Mouse (Mus musculus): ENCODE measurements around the gene Drp2. TPM values are rescaled to one million over a fixed set of nuclear protein-coding genes. Genes with fewer than 3 reads are reported as not detected.

The Drp2 gene
- polyA plus RNA-seq (2016; fragmentation: Nextera tagmentation; extraction: Ambion mirVana): 11.1 and 11.5 TPM in 2 replicates

DNA sequence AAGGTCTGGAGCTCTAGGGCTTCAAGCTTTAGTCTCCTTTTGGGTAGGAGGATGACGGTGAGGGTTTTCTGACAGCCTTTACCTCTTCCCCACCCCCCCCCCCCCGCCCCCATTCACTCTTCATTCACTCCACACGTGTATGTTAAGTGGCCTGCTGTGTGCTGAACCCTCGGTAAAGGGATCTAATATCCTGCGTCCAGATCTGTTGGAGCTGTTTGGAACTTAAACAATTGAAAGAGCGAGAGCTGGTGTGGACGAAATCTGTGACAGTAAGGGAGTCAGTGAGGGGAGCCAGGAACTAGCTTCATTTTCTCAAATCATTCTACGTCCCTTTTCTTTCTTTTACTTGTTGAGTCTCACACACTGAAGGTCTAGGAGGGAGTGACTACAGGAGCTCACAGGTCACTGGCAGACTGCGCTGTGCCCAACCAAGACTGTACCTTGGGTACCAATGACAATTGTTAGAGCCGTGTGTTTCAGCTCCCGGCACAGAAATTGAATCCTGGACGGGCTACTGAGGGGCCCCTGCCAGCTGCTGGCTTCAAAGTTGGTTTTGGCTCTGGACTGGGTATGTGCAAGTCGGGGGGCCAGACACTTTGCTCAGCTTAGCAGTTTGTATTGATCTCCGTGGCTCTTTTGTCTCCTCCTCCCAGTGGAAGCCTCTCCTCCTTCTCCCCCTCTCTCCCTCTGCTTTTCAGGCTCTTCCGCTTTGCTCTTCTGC lies at the start of gene Drp2:
Gene Drp2 (plus strand): TSS at position 689 of the 721 bp plus-strand sequence.
- WGBS: 34% methylated on average over 15 of the region's 15 CpGs
- peak within 1 kb of the TSS; percentile 38 for H3K4me3 ChIP-seq (replicated peaks)
- H3K27ac ChIP-seq: peak within 1 kb of the TSS; percentile 54
- no peaks in the 10 kb centered on the region for H3K9me3 ChIP-seq
- peak within 1 kb of the TSS; percentile 53 for H3K4me2 ChIP-seq
- H3K36me3 ChIP-seq (replicated peaks): no peaks in the 10 kb centered on the region
- ATAC-seq (ENCODE audit: low FRiP score): peak; percentile 76
- no peaks in the 10 kb centered on the region; the same call in 1 of the 2 replicates for H3K4me1 ChIP-seq
- H3K9ac ChIP-seq: peak within 1 kb of the TSS; percentile 25
- H3K27me3 ChIP-seq: peaks cover 15% of the 10 kb centered on the region; the same call in 1 of the 2 replicates

DNA sequence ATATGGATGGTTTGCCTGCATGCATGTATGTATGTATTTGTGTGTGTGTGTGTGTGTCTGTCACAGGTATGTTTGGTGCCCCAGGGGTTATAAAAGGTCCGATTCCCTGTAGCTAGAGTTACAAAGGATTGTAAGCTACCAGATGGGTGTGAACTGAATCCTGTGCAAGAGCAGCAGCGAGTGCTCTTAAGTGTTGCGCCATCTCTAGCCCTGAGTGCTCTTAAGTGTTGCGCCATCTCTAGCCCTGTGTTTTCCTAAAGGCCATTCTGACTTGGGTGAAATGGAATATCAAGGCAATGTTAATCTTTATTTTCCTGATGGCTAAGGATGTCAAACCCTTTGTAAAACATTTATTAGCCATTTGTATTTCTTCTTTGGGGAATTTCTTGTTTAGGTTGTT lies 45.0 kb upstream of the Drp2 start:
- H3K27me3 ChIP-seq: no peaks in the 10 kb centered on the region
- H3K27ac ChIP-seq: no peak overlapping the region
- WGBS: 79% methylated on average over 4 of the region's 4 CpGs
- no peak overlapping the region for H3K4me3 ChIP-seq (replicated peaks)
- no peak overlapping the region for H3K4me2 ChIP-seq
- no peaks in the 10 kb centered on the region for H3K4me1 ChIP-seq
- H3K9me3 ChIP-seq: no peaks in the 10 kb centered on the region
- H3K36me3 ChIP-seq (replicated peaks): no peaks in the 10 kb centered on the region
- ATAC-seq (ENCODE audit: low FRiP score): no peak
- H3K9ac ChIP-seq: no peak overlapping the region

DNA sequence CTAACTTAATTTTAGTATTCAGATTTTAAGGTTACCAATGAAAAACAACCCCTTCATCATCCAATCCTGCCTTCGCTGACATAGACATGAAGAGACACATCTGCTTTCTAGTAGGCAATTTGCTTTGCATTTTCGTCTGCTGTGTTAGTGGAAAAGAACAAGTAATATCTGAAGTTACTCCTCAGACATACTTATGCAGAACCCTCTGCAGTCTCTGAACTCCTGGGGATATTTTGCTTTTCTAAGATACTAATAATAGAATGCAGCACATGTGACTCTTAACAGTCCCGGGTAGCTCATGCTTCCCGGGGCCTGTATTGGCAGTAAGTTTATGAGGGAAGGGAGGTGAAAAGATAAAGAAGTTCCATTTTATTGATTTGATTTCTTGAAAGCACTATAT lies 42.2 kb upstream of the Drp2 start:
- no peak overlapping the region for H3K4me3 ChIP-seq (replicated peaks)
- 93% methylated on average over 4 of the region's 4 CpGs for WGBS

DNA sequence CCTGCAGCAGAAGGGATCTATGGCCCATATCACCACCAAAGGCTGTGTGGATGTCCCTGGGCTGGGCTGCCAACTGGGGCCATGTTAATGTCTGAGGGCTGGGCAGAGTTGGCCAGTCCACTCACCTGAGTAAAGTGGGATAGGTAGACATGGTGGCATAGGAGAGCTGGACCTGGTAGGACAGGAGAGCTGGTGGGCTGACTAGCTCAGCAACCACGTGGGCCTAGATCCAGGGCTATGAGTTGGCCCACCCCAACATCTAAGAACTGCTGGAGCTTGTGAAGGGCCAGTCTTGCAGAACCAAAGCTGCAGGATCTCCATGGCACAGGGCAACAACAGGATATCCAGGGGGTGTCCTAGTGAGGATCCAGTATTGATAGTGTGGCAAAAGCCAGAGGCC lies 38.9 kb upstream of the Drp2 start:
- Histone ChIP-seq H3K9ac (no peak overlapping the region), H3K4me3 (replicated peaks) (no peak overlapping the region), H3K27me3 (no peaks in the 10 kb centered on the region), H3K27ac (no peak overlapping the region), H3K9me3 (no peaks in the 10 kb centered on the region), H3K4me2 (no peak overlapping the region), H3K36me3 (replicated peaks) (no peaks in the 10 kb centered on the region), H3K4me1 (no peaks in the 10 kb centered on the region)
- WGBS: 82% methylated on average over 1 of the region's 1 CpGs
- no peak for ATAC-seq (ENCODE audit: low FRiP score)

More for the DNA sequence above, 42.2 kb upstream of the Drp2 start:
- Histone ChIP-seq H3K9me3 (no peaks in the 10 kb centered on the region), H3K4me2 (no peak overlapping the region), H3K27ac (no peak overlapping the region), H3K27me3 (no peaks in the 10 kb centered on the region), H3K36me3 (replicated peaks) (no peaks in the 10 kb centered on the region), H3K4me1 (no peaks in the 10 kb centered on the region), H3K9ac (no peak overlapping the region)
- ATAC-seq (ENCODE audit: low FRiP score): no peak

DNA sequence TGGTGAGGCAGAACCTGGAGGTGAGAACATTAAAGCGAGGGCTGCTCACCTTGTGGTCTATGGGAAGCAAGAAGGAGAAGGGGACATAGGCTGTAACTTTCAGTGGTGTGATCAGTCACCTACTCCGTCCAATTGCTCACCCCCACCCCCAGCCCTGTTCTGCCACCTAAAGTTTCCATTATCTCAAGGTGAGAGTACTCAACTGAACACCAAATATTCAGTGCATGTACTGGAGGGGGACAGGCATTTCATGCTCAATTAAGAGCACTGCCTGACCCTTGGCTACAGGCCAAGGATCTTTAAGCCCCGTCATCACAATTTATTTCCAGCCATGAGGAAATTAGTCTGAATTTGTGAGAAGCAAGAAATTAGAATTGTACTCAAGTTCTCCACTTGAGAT lies 37.8 kb upstream of the Drp2 start:
- Histone ChIP-seq H3K9ac (no peak overlapping the region), H3K27me3 (no peaks in the 10 kb centered on the region), H3K27ac (no peak overlapping the region), H3K9me3 (no peaks in the 10 kb centered on the region), H3K4me2 (no peak overlapping the region), H3K4me3 (replicated peaks) (no peak overlapping the region), H3K4me1 (no peaks in the 10 kb centered on the region), H3K36me3 (replicated peaks) (no peaks in the 10 kb centered on the region)
- whole genome bisulfite sequencing: 86% methylated on average over 3 of the region's 3 CpGs
- ATAC-seq (ENCODE audit: low FRiP score): no peak

DNA sequence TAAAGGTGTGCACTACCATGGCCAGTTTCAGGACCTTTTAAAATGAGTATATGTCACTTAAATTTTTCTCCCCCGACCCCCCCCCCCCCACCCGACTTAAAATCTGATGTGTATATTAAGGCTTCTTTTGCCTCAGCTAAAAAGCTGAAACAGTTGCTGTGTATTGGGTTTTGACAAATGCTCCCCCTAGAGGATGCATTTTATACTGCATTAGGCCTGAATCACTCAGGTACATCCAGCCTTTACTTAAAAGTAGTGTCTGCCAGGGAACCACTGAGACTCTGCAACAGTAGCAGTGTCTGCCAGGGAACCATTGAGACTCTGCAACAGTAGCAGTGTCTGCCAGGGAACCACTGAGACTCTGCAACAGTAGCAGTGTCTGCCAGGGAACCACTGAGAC lies 33.1 kb upstream of the Drp2 start:
- H3K27ac ChIP-seq: no peak overlapping the region
- ATAC-seq (ENCODE audit: low FRiP score): no peak
- H3K36me3 ChIP-seq (replicated peaks): no peaks in the 10 kb centered on the region
- no peak overlapping the region for H3K9ac ChIP-seq
- 0% methylated on average over 2 of the region's 2 CpGs for WGBS
- H3K9me3 ChIP-seq: no peaks in the 10 kb centered on the region
- H3K4me1 ChIP-seq: no peaks in the 10 kb centered on the region
- no peak overlapping the region for H3K4me2 ChIP-seq
- H3K4me3 ChIP-seq (replicated peaks): no peak overlapping the region
- no peaks in the 10 kb centered on the region for H3K27me3 ChIP-seq

DNA sequence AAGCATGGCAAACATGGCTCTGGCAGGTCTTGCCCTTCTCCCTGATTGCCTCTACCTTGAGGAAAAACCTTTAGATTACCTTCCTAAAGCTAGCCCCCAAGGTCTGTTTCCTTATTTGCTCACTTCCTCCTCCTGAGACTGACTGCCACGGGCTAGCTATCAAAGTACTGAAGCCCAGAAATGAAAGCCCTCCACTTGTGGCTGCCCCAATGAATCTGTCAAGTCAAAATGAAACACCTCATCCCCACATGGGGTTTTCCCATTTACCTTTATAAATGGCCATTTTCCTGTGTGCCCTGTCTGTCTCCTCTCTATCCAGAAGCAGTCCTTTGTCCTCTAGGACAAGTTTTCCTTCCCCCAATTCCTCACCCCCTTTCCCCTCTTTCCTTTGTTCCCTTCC lies 30.2 kb upstream of the Drp2 start:
- ATAC-seq (ENCODE audit: low FRiP score): no peak
- H3K36me3 ChIP-seq (replicated peaks): no peaks in the 10 kb centered on the region
- H3K27me3 ChIP-seq: no peaks in the 10 kb centered on the region
- H3K9ac ChIP-seq: no peak overlapping the region
- H3K4me2 ChIP-seq: no peak overlapping the region
- no peaks in the 10 kb centered on the region for H3K4me1 ChIP-seq
- no peak overlapping the region for H3K27ac ChIP-seq
- no peak overlapping the region for H3K4me3 ChIP-seq (replicated peaks)
- H3K9me3 ChIP-seq: no peaks in the 10 kb centered on the region
- WGBS: 75% methylated on average over 1 of the region's 1 CpGs

DNA sequence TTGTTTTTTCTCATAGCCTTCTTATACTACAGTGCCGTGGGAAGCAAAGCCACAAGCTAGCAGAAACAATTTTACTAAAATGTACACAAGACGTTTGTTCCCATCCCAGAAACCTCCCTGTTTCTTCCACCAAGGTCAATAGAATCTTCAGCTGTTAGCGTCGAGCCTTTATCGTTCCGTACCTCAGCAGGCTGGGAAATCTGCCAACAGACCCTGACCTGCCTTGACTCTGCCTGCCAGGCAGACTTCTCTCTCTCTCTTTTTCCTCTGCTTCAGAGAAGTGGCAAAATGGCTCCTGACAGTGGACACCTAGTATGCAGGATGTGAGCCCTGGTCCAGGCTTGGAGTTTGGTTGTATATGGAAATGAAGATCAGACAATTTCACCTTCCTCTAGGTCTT lies 19.5 kb upstream of the Drp2 start:
- WGBS: 83% methylated on average over 6 of the region's 6 CpGs

DNA sequence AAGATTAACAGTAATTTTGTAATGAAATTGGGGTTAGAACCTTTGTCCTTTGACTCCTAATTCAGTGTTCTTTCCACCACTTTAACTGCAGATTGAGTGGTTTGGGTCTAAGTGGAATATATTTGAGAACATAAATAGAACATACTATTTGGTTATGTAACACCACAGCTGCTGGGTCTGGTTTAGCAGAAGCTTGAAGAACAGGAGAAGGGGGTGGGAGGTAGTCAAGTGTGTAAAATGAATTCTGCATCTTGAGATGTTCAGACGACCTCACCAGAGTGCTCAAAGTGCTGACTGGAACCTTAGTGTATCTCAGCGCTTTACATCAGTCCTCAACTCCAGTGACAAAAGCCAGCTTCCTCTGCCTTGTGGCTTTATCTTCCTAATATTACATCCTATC lies 5.4 kb upstream of the Drp2 start:
- ATAC-seq (ENCODE audit: low FRiP score): no peak
- H3K4me1 ChIP-seq: no peaks in the 10 kb centered on the region
- H3K4me2 ChIP-seq: no peak overlapping the region
- H3K9ac ChIP-seq: no peak overlapping the region
- peaks cover 13% of the 10 kb centered on the region; the same call in 1 of the 2 replicates for H3K27me3 ChIP-seq
- no peak overlapping the region for H3K27ac ChIP-seq
- H3K4me3 ChIP-seq (replicated peaks): no peak overlapping the region
- WGBS: 70% methylated on average over 2 of the region's 2 CpGs
- no peaks in the 10 kb centered on the region for H3K36me3 ChIP-seq (replicated peaks)
- no peaks in the 10 kb centered on the region for H3K9me3 ChIP-seq

More for the DNA sequence above, 19.5 kb upstream of the Drp2 start:
- Histone ChIP-seq H3K4me1 (no peaks in the 10 kb centered on the region), H3K9ac (no peak overlapping the region), H3K4me3 (replicated peaks) (no peak overlapping the region), H3K9me3 (no peaks in the 10 kb centered on the region), H3K27me3 (0 out of 2 replicates have a peak, but pooled peaks cover 2% of the 10 kb centered on the region), H3K27ac (no peak overlapping the region), H3K36me3 (replicated peaks) (no peaks in the 10 kb centered on the region), H3K4me2 (no peak overlapping the region)
- no peak for ATAC-seq (ENCODE audit: low FRiP score)

DNA sequence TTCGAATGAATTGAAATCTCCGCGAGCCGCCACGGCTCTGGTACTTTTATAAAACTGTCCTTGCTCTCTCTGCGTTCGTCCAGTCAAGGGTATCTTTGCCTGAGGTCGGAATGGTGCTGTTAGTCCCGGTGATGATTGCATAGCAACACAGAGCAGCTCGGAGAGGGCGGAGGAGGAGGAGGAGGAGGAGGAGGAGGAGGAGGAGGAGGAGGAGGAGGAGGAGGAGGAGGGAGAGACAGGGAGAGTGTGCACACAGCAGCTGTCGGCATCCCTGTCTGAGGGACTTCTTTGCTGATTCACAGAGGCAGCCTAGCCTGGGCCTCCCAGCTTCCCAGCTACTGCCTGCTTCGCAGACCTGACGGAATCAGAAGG lies 219 bp downstream of the Drp2 start:
- Histone ChIP-seq H3K4me2 (peak overlapping the region; percentile 53), H3K9ac (peak overlapping the region; percentile 25; the same call in 1 of the 2 replicates), H3K27ac (peak overlapping the region; percentile 54), H3K9me3 (no peaks in the 10 kb centered on the region), H3K4me3 (replicated peaks) (peak overlapping the region; percentile 38), H3K27me3 (peaks cover 15% of the 10 kb centered on the region; the same call in 1 of the 2 replicates), H3K4me1 (no peaks in the 10 kb centered on the region; the same call in 1 of the 2 replicates), H3K36me3 (replicated peaks) (no peaks in the 10 kb centered on the region)
- ATAC-seq (ENCODE audit: low FRiP score): peak; percentile 85
- 26% methylated on average over 12 of the region's 14 CpGs for WGBS

DNA sequence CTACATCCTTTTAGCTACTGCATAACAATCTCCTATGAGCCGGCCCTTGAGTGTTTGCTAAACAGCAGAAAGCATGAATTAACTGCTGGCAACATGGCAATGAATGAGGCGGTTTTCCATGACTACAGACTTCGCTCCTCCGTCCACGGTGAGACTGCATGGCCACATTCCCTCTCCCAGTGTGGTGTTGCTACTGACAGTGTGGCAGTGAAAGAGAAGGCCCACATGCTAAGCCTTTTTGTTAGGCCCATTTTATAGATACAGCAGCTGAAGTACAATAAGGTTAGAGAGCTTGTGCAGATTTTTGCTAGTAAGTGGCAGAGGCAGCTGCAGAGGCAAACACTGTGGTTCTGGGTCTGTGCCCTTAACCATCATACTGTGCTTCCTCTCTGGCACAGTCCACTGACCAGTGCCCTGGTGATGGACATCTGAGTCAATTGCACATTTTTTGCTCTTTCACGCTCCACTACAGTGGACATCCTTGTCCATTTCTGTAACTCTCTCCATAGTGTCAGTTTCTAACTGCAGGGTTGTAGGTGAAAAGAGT lies 5.1 kb downstream of the Drp2 start:
- WGBS: 84% methylated on average over 6 of the region's 6 CpGs
- no peak for ATAC-seq (ENCODE audit: low FRiP score)
- H3K4me3 ChIP-seq (replicated peaks): no peak overlapping the region
- H3K4me2 ChIP-seq: no peak overlapping the region
- peaks cover 7% of the 10 kb centered on the region; the same call in 1 of the 2 replicates for H3K27me3 ChIP-seq
- H3K9me3 ChIP-seq: no peaks in the 10 kb centered on the region
- no peaks in the 10 kb centered on the region; the same call in 1 of the 2 replicates for H3K4me1 ChIP-seq
- no peak overlapping the region for H3K27ac ChIP-seq
- no peak overlapping the region for H3K9ac ChIP-seq
- no peaks in the 10 kb centered on the region for H3K36me3 ChIP-seq (replicated peaks)

DNA sequence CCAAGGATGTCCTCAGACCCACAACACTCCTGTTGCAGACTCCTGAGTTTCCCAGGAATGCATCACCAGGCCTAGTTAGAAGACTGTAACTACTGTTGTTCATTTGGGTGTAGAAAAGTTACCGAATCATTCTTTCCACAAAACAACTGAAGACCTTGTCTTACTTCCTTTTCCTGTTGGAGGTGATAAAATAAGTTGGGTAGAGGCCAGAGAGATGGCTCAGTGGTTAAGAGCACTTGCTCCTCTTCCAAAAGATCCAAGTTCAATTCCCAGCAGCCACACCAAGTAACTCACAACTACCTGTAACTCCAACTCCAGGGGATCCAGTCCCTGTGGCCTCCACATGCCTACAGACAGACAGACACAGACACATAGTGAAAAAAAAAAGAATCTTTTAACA lies 7.7 kb downstream of the Drp2 start:
- ATAC-seq (ENCODE audit: low FRiP score): no peak
- Histone ChIP-seq H3K9me3 (no peaks in the 10 kb centered on the region), H3K4me3 (replicated peaks) (no peak overlapping the region), H3K36me3 (replicated peaks) (no peaks in the 10 kb centered on the region), H3K9ac (no peak overlapping the region), H3K4me2 (no peak overlapping the region), H3K4me1 (no peaks in the 10 kb centered on the region), H3K27me3 (no peaks in the 10 kb centered on the region), H3K27ac (no peak overlapping the region)
- 84% methylated on average over 1 of the region's 1 CpGs for WGBS

DNA sequence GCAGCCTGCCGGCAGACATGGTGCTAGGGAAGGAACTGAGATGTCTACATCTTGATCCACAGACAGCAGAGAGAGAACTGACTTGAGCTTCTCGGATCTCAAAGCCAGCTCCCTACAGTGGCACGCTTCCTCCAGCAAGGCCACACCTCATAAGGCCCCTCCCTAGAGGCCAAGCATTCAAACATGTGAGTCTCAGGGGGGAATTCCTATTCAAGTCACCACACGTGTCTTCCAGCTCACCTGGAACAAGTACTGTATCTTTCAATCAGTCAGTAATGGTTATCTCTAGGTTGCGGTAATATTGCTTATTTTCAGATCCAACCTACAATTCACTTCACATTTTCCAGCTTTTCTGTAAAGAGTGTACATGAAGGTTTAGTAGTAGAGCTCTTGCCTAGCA lies 15.7 kb downstream of the Drp2 start:
- Histone ChIP-seq H3K9ac (no peak overlapping the region), H3K36me3 (replicated peaks) (no peaks in the 10 kb centered on the region), H3K4me3 (replicated peaks) (no peak overlapping the region), H3K4me1 (no peaks in the 10 kb centered on the region), H3K9me3 (no peaks in the 10 kb centered on the region), H3K27ac (no peak overlapping the region), H3K27me3 (no peaks in the 10 kb centered on the region), H3K4me2 (no peak overlapping the region)
- WGBS: 90% methylated on average over 5 of the region's 5 CpGs
- ATAC-seq (ENCODE audit: low FRiP score): no peak
